Mouse (Mus musculus): ENCODE data around the gene Zfp609. TPM values are rescaled to one million over a fixed set of nuclear protein-coding genes. Genes with fewer than 3 reads are reported as not detected.

Gene Zfp609
- polyA plus RNA-seq, 1 experiment from 2014 or later: 7.1 TPM

GRCm38 (mm10) chr9:65718195-65718594 lies 109.2 kb downstream of the Zfp609 start:
- ATAC-seq (ENCODE audit: insufficient number of reproducible peaks, low FRiP score): no peak
- H3K4me2 ChIP-seq: no peak overlapping the region
- no peak overlapping the region for H3K27ac ChIP-seq (ENCODE audit: poor library complexity, severe bottlenecking)
- H3K36me3 ChIP-seq: 0 out of 2 replicates have a peak, but pooled peaks cover 4% of the 10 kb centered on the region
- no peaks in the 10 kb centered on the region; the same call in 1 of the 2 replicates for H3K9me3 ChIP-seq (replicated peaks)
- H3K4me1 ChIP-seq (replicated peaks): peaks cover 27% of the 10 kb centered on the region
- H3K27me3 ChIP-seq (replicated peaks): no peaks in the 10 kb centered on the region
- 88% methylated on average over 5 of the region's 5 CpGs for WGBS
- H3K9ac ChIP-seq: no peak overlapping the region
- H3K4me3 ChIP-seq: no peak overlapping the region

- Histone ChIP-seq H3K9ac (no peak overlapping the region), H3K36me3 (peaks cover 67% of the 10 kb centered on the region), H3K9me3 (replicated peaks) (no peaks in the 10 kb centered on the region), H3K4me1 (replicated peaks) (0 out of 2 replicates have a peak, but pooled peaks cover 3% of the 10 kb centered on the region), H3K27me3 (replicated peaks) (no peaks in the 10 kb centered on the region), H3K27ac (ENCODE audit: poor library complexity, severe bottlenecking) (no peak overlapping the region), H3K4me3 (no peak overlapping the region), H3K4me2 (no peak overlapping the region)
- WGBS: 92% methylated on average over 24 of the region's 24 CpGs
- no peak for ATAC-seq (ENCODE audit: insufficient number of reproducible peaks, low FRiP score)
These were observed 123.3 kb downstream of the Zfp609 start for GRCm38 (mm10) chr9:65703926-65704595.

GRCm38 (mm10) chr9:65703241-65703640 lies 124.1 kb downstream of the Zfp609 start:
- ATAC-seq (ENCODE audit: insufficient number of reproducible peaks, low FRiP score): no peak
- H3K9ac ChIP-seq: no peak overlapping the region
- no peak overlapping the region for H3K4me3 ChIP-seq
- no peaks in the 10 kb centered on the region for H3K27me3 ChIP-seq (replicated peaks)
- WGBS: 59% methylated on average over 7 of the region's 7 CpGs
- H3K4me2 ChIP-seq: no peak overlapping the region
- H3K4me1 ChIP-seq (replicated peaks): 0 out of 2 replicates have a peak, but pooled peaks cover 3% of the 10 kb centered on the region
- peaks cover 71% of the 10 kb centered on the region for H3K36me3 ChIP-seq
- H3K27ac ChIP-seq (ENCODE audit: poor library complexity, severe bottlenecking): no peak overlapping the region
- H3K9me3 ChIP-seq (replicated peaks): no peaks in the 10 kb centered on the region

- H3K9ac ChIP-seq: no peak overlapping the region
- no peak overlapping the region for H3K4me2 ChIP-seq
- 0 out of 2 replicates have a peak, but pooled peaks cover 3% of the 10 kb centered on the region for H3K4me1 ChIP-seq (replicated peaks)
- H3K27me3 ChIP-seq (replicated peaks): no peaks in the 10 kb centered on the region
- H3K36me3 ChIP-seq: peaks cover 80% of the 10 kb centered on the region
- no peak overlapping the region for H3K4me3 ChIP-seq
- no peak for ATAC-seq (ENCODE audit: insufficient number of reproducible peaks, low FRiP score)
- no peak overlapping the region for H3K27ac ChIP-seq (ENCODE audit: poor library complexity, severe bottlenecking)
- WGBS: 82% methylated on average over 9 of the region's 9 CpGs
- H3K9me3 ChIP-seq (replicated peaks): no peaks in the 10 kb centered on the region
These were observed 125.1 kb downstream of the Zfp609 start for GRCm38 (mm10) chr9:65702286-65702685.

- no peak for ATAC-seq (ENCODE audit: insufficient number of reproducible peaks, low FRiP score)
- Histone ChIP-seq H3K9ac (no peak overlapping the region), H3K4me3 (no peak overlapping the region), H3K27me3 (replicated peaks) (no peaks in the 10 kb centered on the region), H3K27ac (ENCODE audit: poor library complexity, severe bottlenecking) (no peak overlapping the region), H3K36me3 (peaks cover 86% of the 10 kb centered on the region), H3K4me2 (no peak overlapping the region), H3K9me3 (replicated peaks) (no peaks in the 10 kb centered on the region), H3K4me1 (replicated peaks) (peaks cover 17% of the 10 kb centered on the region)
- 84% methylated on average over 6 of the region's 6 CpGs for WGBS
These were observed 126.9 kb downstream of the Zfp609 start for GRCm38 (mm10) chr9:65700504-65700903.

- no peak for ATAC-seq (ENCODE audit: insufficient number of reproducible peaks, low FRiP score)
- no peaks in the 10 kb centered on the region for H3K9me3 ChIP-seq (replicated peaks)
- no peak overlapping the region for H3K9ac ChIP-seq
- no peaks in the 10 kb centered on the region for H3K27me3 ChIP-seq (replicated peaks)
- no peak overlapping the region for H3K4me2 ChIP-seq
- peaks cover 22% of the 10 kb centered on the region for H3K4me1 ChIP-seq (replicated peaks)
- no peak overlapping the region for H3K4me3 ChIP-seq
- H3K36me3 ChIP-seq: peaks cover 90% of the 10 kb centered on the region
- H3K27ac ChIP-seq (ENCODE audit: poor library complexity, severe bottlenecking): no peak overlapping the region
These were observed 129.4 kb downstream of the Zfp609 start for GRCm38 (mm10) chr9:65697992-65698391.

- Histone ChIP-seq H3K27me3 (replicated peaks) (no peaks in the 10 kb centered on the region), H3K9ac (no peak overlapping the region), H3K4me2 (no peak overlapping the region), H3K4me1 (replicated peaks) (peaks cover 28% of the 10 kb centered on the region), H3K27ac (ENCODE audit: poor library complexity, severe bottlenecking) (no peak overlapping the region), H3K36me3 (peaks cover 90% of the 10 kb centered on the region), H3K4me3 (no peak overlapping the region), H3K9me3 (replicated peaks) (no peaks in the 10 kb centered on the region)
- ATAC-seq (ENCODE audit: insufficient number of reproducible peaks, low FRiP score): no peak
- 76% methylated on average over 7 of the region's 7 CpGs for WGBS
These were observed 130.0 kb downstream of the Zfp609 start for GRCm38 (mm10) chr9:65697356-65697755.

- no peak overlapping the region for H3K4me3 ChIP-seq
- no peak overlapping the region for H3K4me2 ChIP-seq
- no peaks in the 10 kb centered on the region for H3K9me3 ChIP-seq (replicated peaks)
- H3K27me3 ChIP-seq (replicated peaks): no peaks in the 10 kb centered on the region
- H3K4me1 ChIP-seq (replicated peaks): peaks cover 30% of the 10 kb centered on the region
- H3K9ac ChIP-seq: no peak overlapping the region
- peaks cover 92% of the 10 kb centered on the region for H3K36me3 ChIP-seq
- ATAC-seq (ENCODE audit: insufficient number of reproducible peaks, low FRiP score): no peak
- peak overlapping the region; percentile 62 for H3K27ac ChIP-seq (ENCODE audit: poor library complexity, severe bottlenecking)
These were observed 131.0 kb downstream of the Zfp609 start for GRCm38 (mm10) chr9:65696337-65696736.

GRCm38 (mm10) chr9:65695646-65696045 lies 131.7 kb downstream of the Zfp609 start:
- H3K36me3 ChIP-seq: peaks cover 89% of the 10 kb centered on the region
- no peaks in the 10 kb centered on the region for H3K9me3 ChIP-seq (replicated peaks)
- 0 out of 2 replicates have a peak, but pooled peaks have one; percentile 38 for ATAC-seq (ENCODE audit: insufficient number of reproducible peaks, low FRiP score)
- H3K4me1 ChIP-seq (replicated peaks): peaks cover 30% of the 10 kb centered on the region
- no peak overlapping the region for H3K4me2 ChIP-seq
- no peak overlapping the region for H3K9ac ChIP-seq
- no peak overlapping the region for H3K4me3 ChIP-seq
- no peaks in the 10 kb centered on the region for H3K27me3 ChIP-seq (replicated peaks)
- 63% methylated on average over 3 of the region's 3 CpGs for WGBS
- peak overlapping the region; percentile 62 for H3K27ac ChIP-seq (ENCODE audit: poor library complexity, severe bottlenecking)

- H3K4me2 ChIP-seq: no peak overlapping the region
- 0 out of 2 replicates have a peak overlapping the region, but pooled peaks have one; percentile 10 for H3K9ac ChIP-seq
- H3K27ac ChIP-seq (ENCODE audit: poor library complexity, severe bottlenecking): peak overlapping the region; percentile 50; the same call in 1 of the 2 replicates
- no peak overlapping the region for H3K4me3 ChIP-seq
- peaks cover 30% of the 10 kb centered on the region for H3K4me1 ChIP-seq (replicated peaks)
- ATAC-seq (ENCODE audit: insufficient number of reproducible peaks, low FRiP score): no peak
- H3K36me3 ChIP-seq: peaks cover 83% of the 10 kb centered on the region
- H3K9me3 ChIP-seq (replicated peaks): no peaks in the 10 kb centered on the region
- no peaks in the 10 kb centered on the region for H3K27me3 ChIP-seq (replicated peaks)
- 30% methylated on average over 5 of the region's 5 CpGs for WGBS
These were observed 134.3 kb downstream of the Zfp609 start for GRCm38 (mm10) chr9:65692959-65693603.

GRCm38 (mm10) chr9:65692466-65692865 lies 134.9 kb downstream of the Zfp609 start:
- Histone ChIP-seq H3K4me3 (no peak overlapping the region), H3K4me2 (no peak overlapping the region)

More at GRCm38 (mm10) chr9:65692466-65692865, 134.9 kb downstream of the Zfp609 start:
- no peaks in the 10 kb centered on the region for H3K27me3 ChIP-seq (replicated peaks)
- ATAC-seq (ENCODE audit: insufficient number of reproducible peaks, low FRiP score): no peak
- peak overlapping the region; percentile 42; the same call in 1 of the 2 replicates for H3K27ac ChIP-seq (ENCODE audit: poor library complexity, severe bottlenecking)
- H3K9me3 ChIP-seq (replicated peaks): no peaks in the 10 kb centered on the region
- H3K9ac ChIP-seq: 0 out of 2 replicates have a peak overlapping the region, but pooled peaks have one; percentile 10
- WGBS: 66% methylated on average over 3 of the region's 3 CpGs
- H3K36me3 ChIP-seq: peaks cover 83% of the 10 kb centered on the region
- peaks cover 30% of the 10 kb centered on the region for H3K4me1 ChIP-seq (replicated peaks)
